Mouse (Mus musculus) ES-Bruce4 (cell line): ENCODE measurements around the gene Arl15.

ENCODE experiments used
- CTCF ChIP-seq: IDR thresholded peaks from one replicate; pipeline ENCODE4 v1.8.1; 2011; ENCODE audit warnings: low read depth, low read length
- POLR2A ChIP-seq: IDR thresholded peaks from one replicate; pipeline ENCODE4 v1.8.1; 2011; ENCODE audit warnings: low read length; ENCODE audit not compliant: insufficient read depth

GRCm38 (mm10) chr13:113843901-113844300, 49.6 kb downstream of the Arl15 start:
- TF ChIP-seq CTCF: no peak
- no peak for TF ChIP-seq POLR2A
